In the genomic region with DNA sequence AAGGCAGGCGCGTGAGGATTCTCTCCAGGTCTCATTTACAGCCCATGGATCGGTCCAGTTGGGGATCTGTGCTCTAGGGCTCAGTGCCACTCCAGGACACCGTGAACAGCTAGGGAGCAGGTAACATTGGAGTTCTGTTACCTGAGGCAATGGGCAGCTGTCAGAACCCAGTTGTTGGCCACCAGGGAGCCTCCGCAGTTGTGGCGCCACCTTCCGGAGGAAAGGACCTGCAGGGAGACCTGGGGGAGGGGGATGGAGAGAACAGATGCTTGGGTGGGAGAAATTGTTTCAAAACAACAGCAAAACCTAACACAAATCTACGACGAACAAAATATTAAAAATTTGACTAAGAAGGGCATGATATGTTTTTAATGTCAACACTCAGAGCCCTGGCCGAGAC, we compare ENCODE assay signal across 9 mouse cellular contexts. TPM values are rescaled to one million over a fixed set of nuclear protein-coding genes. Genes with fewer than 3 reads are reported as not detected.
DNase-seq lines count a peak whose midpoint lies in the region; ATAC-seq and TF ChIP-seq lines count a peak whose summit lies in the region.
"Had no signal": no experiment of that assay in that cellular context is flagged by ENCODE, and none has a peak within 500 bp of the region (broad histone marks: within the 10 kb centered on the region; RNA-seq: fewer than 3 reads in every experiment).

No protein-coding gene starts in this region.

- H3K4me1 ChIP-seq in E14TG2a.4 (replicated peaks; ENCODE audit: low read depth, low read length), result peaks cover 51% of the 10 kb centered on the region
- H3K4me1 ChIP-seq in lung, embryonic 14.5 days (ENCODE audit: insufficient read depth), result no peaks in the 10 kb centered on the region
- H3K4me1 ChIP-seq: midbrain, embryonic 15.5 days had no signal

- H3K9ac ChIP-seq in lung, embryonic 14.5 days, result no peak overlapping the region
- H3K9ac ChIP-seq: midbrain, embryonic 15.5 days had no signal

- H3K4me2 ChIP-seq in lung, embryonic 14.5 days, result no peak overlapping the region
- H3K4me2 ChIP-seq: midbrain, embryonic 15.5 days had no signal

- peak overlapping the region; percentile 71 for H3K4me3 ChIP-seq in E14TG2a.4 (replicated peaks; ENCODE audit: low read length)
- H3K4me3 ChIP-seq in lung, embryonic 14.5 days (ENCODE audit: low read depth, low read length), result no peak overlapping the region
- H3K4me3 ChIP-seq: midbrain, embryonic 15.5 days had no signal

- H3K36me3 ChIP-seq in E14TG2a.4 (ENCODE audit: insufficient read depth, low read length), result no peaks in the 10 kb centered on the region
- no peaks in the 10 kb centered on the region for H3K36me3 ChIP-seq in lung, embryonic 14.5 days (ENCODE audit: insufficient read depth)
- H3K36me3 ChIP-seq: midbrain, embryonic 15.5 days had no signal

- ATAC-seq in lung, embryonic 14.5 days (ENCODE audit: insufficient read depth), result no peak
- ATAC-seq: activated CD4-positive, CD25-positive, alpha-beta regulatory T cell, adult 4 months; midbrain, embryonic 15.5 days had no signal

- peaks cover 8% of the 10 kb centered on the region for H3K27me3 ChIP-seq in E14TG2a.4 (ENCODE audit: insufficient read depth, low read length)
- no peaks in the 10 kb centered on the region for H3K27me3 ChIP-seq in lung, embryonic 14.5 days (ENCODE audit: insufficient read depth, low read length)
- H3K27me3 ChIP-seq: midbrain, embryonic 15.5 days had no signal

- TF ChIP-seq CTCF in E14TG2a.4 (conservative IDR thresholded peaks at IDR 0.05; ENCODE audit: low read length), result peak; percentile 79
- peak; percentile 39; the same call in 1 of the 2 replicates for TF ChIP-seq CTCF in lung, embryonic 14.5 days (IDR thresholded peaks at IDR 0.05; ENCODE audit: low read depth)

- H3K27ac ChIP-seq in lung, embryonic 14.5 days (ENCODE audit: low read depth), result no peak overlapping the region
- H3K27ac ChIP-seq: midbrain, embryonic 15.5 days had no signal

- DNase-seq in kidney, adult 18-20 months, result peak; percentile 22
- no peak for DNase-seq in kidney, adult 11 months
- peak; percentile 28 to 43 for DNase-seq in B cell, adult 2 months
- no peak for DNase-seq in lung, embryonic 14.5 days
- DNase-seq in layer of hippocampus, adult 9-10 months (ENCODE audit: low spot score), result no peak
- no peak for DNase-seq in frontal cortex, postnatal 36 days (ENCODE audit: low spot score in 2 of 2)

- H3K9me3 ChIP-seq in E14TG2a.4 (ENCODE audit: low read length), result no peaks in the 10 kb centered on the region
- H3K9me3 ChIP-seq in lung, embryonic 14.5 days (ENCODE audit: low read depth, low read length), result no peaks in the 10 kb centered on the region
- H3K9me3 ChIP-seq: midbrain, embryonic 15.5 days had no signal

- WGBS in lung, embryonic 14.5 days, result 73% methylated on average over 10 of the region's 10 CpGs

RNA-seq across cellular contexts. Expression of gene Cela2a, which starts 3.9 kb away (rescaled TPM):
- polyA plus RNA-seq in lung, embryonic 14.5 days (2014; fragmentation: Nextera tagmentation; extraction: Ambion mirVana), result not detected in 2 replicates

RNA-seq across cellular contexts. Expression of gene Ctrc, which starts 24.1 kb away (rescaled TPM):
- polyA plus RNA-seq in lung, embryonic 14.5 days (2014; fragmentation: Nextera tagmentation; extraction: Ambion mirVana), result not detected in 2 replicates
- polyA plus RNA-seq: activated CD4-positive, CD25-positive, alpha-beta regulatory T cell, adult 4 months; midbrain, embryonic 15.5 days had no signal

RNA-seq across cellular contexts. Expression of gene Casp9, which starts 28.7 kb away (rescaled TPM):
- polyA plus RNA-seq in lung, embryonic 14.5 days (2014; fragmentation: Nextera tagmentation; extraction: Ambion mirVana), result 21.5 and 22.3 TPM in 2 replicates

RNA-seq across cellular contexts. Expression of gene Dnajc16, which starts 31.4 kb away (rescaled TPM):
- polyA plus RNA-seq in lung, embryonic 14.5 days (2014; fragmentation: Nextera tagmentation; extraction: Ambion mirVana), result 3.5 and 4.2 TPM in 2 replicates

RNA-seq across cellular contexts. Expression of gene Efhd2, which starts 52.6 kb away (rescaled TPM):
- polyA plus RNA-seq in lung, embryonic 14.5 days (2014; fragmentation: Nextera tagmentation; extraction: Ambion mirVana), result 56.5 and 64.6 TPM in 2 replicates

Comparison
In these comparisons a context has a peak if more than half of its experiments do, and no peak if none do; other contexts are left out.
1. DNase-seq: peak in kidney, adult 18-20 months (single experiment) and B cell, adult 2 months (2 of 2); none in kidney, adult 11 months (single experiment), lung, embryonic 14.5 days (single experiment), layer of hippocampus, adult 9-10 months (single experiment) and frontal cortex, postnatal 36 days (0 of 2).